Mouse (Mus musculus): ENCODE measurements around the gene Rpl37. TPM values are rescaled to one million over a fixed set of nuclear protein-coding genes. Genes with fewer than 3 reads are reported as not detected.

The Rpl37 gene
- polyA plus RNA-seq, 1 experiment from 2014 or later, result 249 TPM

DNA sequence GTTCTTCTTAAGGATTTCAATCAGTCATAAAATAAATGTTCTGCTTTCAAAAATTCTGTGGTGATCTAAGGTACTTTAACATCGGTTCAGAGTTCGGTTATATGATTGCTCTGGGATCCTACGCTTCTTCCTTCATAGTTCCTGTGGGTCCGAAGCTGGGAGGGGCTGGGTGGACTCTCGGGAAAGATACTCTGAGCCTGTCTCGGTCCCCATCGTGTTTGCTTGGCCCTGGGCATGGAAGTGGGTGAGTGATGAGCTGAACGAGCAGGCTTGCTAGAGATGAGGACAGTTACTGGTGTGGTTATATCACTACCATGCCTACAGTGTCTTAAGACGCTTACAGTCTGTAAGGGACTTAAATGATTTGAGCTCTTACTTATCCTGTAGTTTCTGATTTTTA lies 2.2 kb downstream of the Rpl37 start:
- 61% methylated on average over 9 of the region's 9 CpGs for WGBS (ENCODE audit: insufficient replicate concordance)
- no peaks in the 10 kb centered on the region for H3K27me3 ChIP-seq (ENCODE audit: control insufficient read depth, insufficient read depth, low read depth, low read length)
- H3K9ac ChIP-seq (ENCODE audit: low read depth, low read length), result no peak overlapping the region
- ATAC-seq (ENCODE audit: low read depth), result no peak
- H3K4me2 ChIP-seq (ENCODE audit: low read depth, low read length), result peak overlapping the region; percentile 30; the same call in 1 of the 2 replicates
- H3K36me3 ChIP-seq (ENCODE audit: control insufficient read depth, insufficient read depth), result peaks cover 46% of the 10 kb centered on the region
- H3K27ac ChIP-seq (ENCODE audit: low read length), result no peak overlapping the region
- H3K4me3 ChIP-seq (ENCODE audit: low read depth, low read length), result no peak overlapping the region
- H3K9me3 ChIP-seq (replicated peaks; ENCODE audit: control insufficient read depth, low read length), result no peaks in the 10 kb centered on the region
- H3K4me1 ChIP-seq (ENCODE audit: control insufficient read depth, low read depth, low read length), result peaks cover 33% of the 10 kb centered on the region

DNA sequence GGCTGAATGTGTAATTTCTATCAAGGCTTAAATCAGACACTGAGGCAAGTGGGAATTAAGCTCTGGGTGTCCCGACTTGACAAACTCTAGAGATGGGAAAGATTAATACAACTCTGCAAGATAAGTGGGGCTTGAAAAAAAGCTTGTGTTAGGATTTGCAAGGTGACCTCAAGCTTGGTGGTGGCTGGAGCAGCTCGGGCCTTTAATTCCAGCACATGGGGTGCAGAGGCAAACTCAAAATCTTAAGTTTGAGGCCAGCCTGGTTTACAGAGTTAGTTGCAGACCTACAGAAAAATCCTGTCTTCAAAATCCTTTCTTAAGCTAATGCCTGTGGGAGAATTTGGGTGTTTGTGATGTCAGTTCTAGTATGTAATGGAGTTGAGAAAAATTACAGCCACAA lies 2.7 kb downstream of the Rpl37 start:
- peaks cover 29% of the 10 kb centered on the region for H3K4me1 ChIP-seq (ENCODE audit: control insufficient read depth, low read depth, low read length)
- no peak overlapping the region for H3K4me3 ChIP-seq (ENCODE audit: low read depth, low read length)
- no peak for ATAC-seq (ENCODE audit: low read depth)
- 56% methylated on average over 2 of the region's 2 CpGs for WGBS (ENCODE audit: insufficient replicate concordance)
- no peak overlapping the region for H3K27ac ChIP-seq (ENCODE audit: low read length)
- no peaks in the 10 kb centered on the region for H3K9me3 ChIP-seq (replicated peaks; ENCODE audit: control insufficient read depth, low read length)
- H3K36me3 ChIP-seq (ENCODE audit: control insufficient read depth, insufficient read depth), result peaks cover 48% of the 10 kb centered on the region
- H3K27me3 ChIP-seq (ENCODE audit: control insufficient read depth, insufficient read depth, low read depth, low read length), result no peaks in the 10 kb centered on the region
- no peak overlapping the region for H3K9ac ChIP-seq (ENCODE audit: low read depth, low read length)
- 0 out of 2 replicates have a peak overlapping the region, but pooled peaks have one; percentile 30 for H3K4me2 ChIP-seq (ENCODE audit: low read depth, low read length)

DNA sequence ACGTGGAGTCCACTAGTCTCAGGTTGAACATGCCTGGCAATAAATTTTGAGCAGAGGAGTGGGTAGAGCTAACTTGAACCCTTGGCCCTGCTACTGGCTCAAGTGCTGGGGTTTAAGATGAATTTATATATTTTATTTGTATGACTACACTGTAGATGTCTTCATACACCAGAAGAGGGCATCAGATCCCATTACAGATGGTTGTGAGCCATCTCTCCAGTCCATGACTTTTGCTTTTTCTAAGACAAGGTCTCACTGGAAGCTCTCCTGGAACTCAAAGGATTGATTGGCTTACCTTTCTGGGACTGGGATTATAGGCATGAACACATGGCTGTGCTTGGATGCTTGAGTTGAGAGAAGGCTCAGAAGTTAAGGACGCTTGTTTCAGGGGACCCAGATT lies 3.3 kb downstream of the Rpl37 start:
- Histone ChIP-seq H3K4me2 (ENCODE audit: low read depth, low read length) (no peak overlapping the region), H3K9ac (ENCODE audit: low read depth, low read length) (no peak overlapping the region), H3K9me3 (replicated peaks; ENCODE audit: control insufficient read depth, low read length) (no peaks in the 10 kb centered on the region), H3K27ac (ENCODE audit: low read length) (no peak overlapping the region), H3K36me3 (ENCODE audit: control insufficient read depth, insufficient read depth) (peaks cover 53% of the 10 kb centered on the region), H3K27me3 (ENCODE audit: control insufficient read depth, insufficient read depth, low read depth, low read length) (no peaks in the 10 kb centered on the region), H3K4me3 (ENCODE audit: low read depth, low read length) (no peak overlapping the region), H3K4me1 (ENCODE audit: control insufficient read depth, low read depth, low read length) (peaks cover 24% of the 10 kb centered on the region)
- ATAC-seq (ENCODE audit: low read depth), result no peak
- WGBS (ENCODE audit: insufficient replicate concordance), result 83% methylated on average over 2 of the region's 2 CpGs

DNA sequence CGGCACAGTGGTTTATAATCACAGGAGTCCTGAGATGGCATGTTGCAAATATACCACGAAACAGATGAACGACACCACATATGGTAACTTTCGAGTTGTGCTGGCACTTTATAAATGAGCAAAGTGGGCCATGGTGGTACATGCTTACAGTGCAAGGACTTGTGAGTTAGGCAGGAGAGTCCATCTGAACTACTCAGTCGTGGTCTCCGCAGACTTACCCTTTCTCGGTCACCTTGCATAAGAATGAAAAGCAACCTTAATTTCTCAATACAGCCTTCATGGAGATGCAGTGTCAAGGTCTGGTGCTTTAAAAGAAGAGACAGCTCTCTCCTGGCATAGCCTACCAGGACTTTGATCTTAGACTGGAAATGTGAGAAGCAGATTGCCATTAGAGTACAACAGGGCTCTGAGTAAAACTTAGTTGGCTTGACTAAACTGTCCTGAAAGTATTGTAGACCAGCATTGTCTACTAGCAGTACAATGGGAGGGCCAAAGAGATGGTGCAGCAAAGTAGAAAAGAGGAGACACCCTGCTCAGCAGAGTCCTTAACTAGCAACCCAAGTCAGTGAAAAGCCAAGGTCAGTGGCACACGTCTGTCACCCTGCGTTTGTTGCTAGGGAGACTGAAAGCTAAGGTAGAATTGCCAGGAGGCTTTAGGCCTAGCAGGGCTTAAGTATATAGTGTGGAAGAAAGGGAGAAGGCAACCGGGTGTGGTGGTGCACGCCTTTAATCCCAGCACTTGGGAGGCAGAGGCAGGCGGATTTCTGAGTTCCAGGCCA lies 5.3 kb downstream of the Rpl37 start:
- Histone ChIP-seq H3K4me1 (ENCODE audit: control insufficient read depth, low read depth, low read length) (peaks cover 19% of the 10 kb centered on the region), H3K36me3 (ENCODE audit: control insufficient read depth, insufficient read depth) (peaks cover 56% of the 10 kb centered on the region), H3K4me3 (ENCODE audit: low read depth, low read length) (no peak overlapping the region), H3K27ac (ENCODE audit: low read length) (0 out of 2 replicates have a peak overlapping the region, but pooled peaks have one; percentile 14), H3K4me2 (ENCODE audit: low read depth, low read length) (no peak overlapping the region), H3K27me3 (ENCODE audit: control insufficient read depth, insufficient read depth, low read depth, low read length) (no peaks in the 10 kb centered on the region), H3K9me3 (replicated peaks; ENCODE audit: control insufficient read depth, low read length) (no peaks in the 10 kb centered on the region), H3K9ac (ENCODE audit: low read depth, low read length) (no peak overlapping the region)
- no peak for ATAC-seq (ENCODE audit: low read depth)
- WGBS (ENCODE audit: insufficient replicate concordance), result 77% methylated on average over 12 of the region's 12 CpGs

DNA sequence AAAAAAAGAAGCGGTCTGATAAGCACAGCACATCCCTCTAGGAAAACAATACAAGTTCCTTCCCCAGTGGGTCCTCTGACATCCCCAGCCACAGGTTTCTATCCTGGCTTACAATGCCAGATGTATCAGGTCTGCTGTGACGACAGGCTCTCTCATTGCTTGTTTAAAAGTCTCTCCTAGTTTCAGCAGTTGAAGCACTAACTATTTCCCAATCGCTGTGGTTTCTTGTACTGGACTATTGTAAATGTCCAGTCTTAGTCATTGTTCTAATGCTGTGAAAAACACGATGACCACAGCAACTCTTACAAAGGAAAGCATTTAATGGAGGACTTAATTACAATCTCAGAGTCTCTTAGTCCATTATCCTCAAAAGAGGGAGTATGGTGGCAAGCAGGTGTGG lies 10.0 kb downstream of the Rpl37 start:
- Histone ChIP-seq H3K27me3 (ENCODE audit: control insufficient read depth, insufficient read depth, low read depth, low read length) (no peaks in the 10 kb centered on the region), H3K36me3 (ENCODE audit: control insufficient read depth, insufficient read depth) (peaks cover 20% of the 10 kb centered on the region), H3K4me3 (ENCODE audit: low read depth, low read length) (no peak overlapping the region), H3K4me2 (ENCODE audit: low read depth, low read length) (no peak overlapping the region), H3K4me1 (ENCODE audit: control insufficient read depth, low read depth, low read length) (peaks cover 24% of the 10 kb centered on the region), H3K9me3 (replicated peaks; ENCODE audit: control insufficient read depth, low read length) (no peaks in the 10 kb centered on the region), H3K27ac (ENCODE audit: low read length) (no peak overlapping the region), H3K9ac (ENCODE audit: low read depth, low read length) (no peak overlapping the region)
- no peak for ATAC-seq (ENCODE audit: low read depth)
- 59% methylated on average over 4 of the region's 4 CpGs for WGBS (ENCODE audit: insufficient replicate concordance)

DNA sequence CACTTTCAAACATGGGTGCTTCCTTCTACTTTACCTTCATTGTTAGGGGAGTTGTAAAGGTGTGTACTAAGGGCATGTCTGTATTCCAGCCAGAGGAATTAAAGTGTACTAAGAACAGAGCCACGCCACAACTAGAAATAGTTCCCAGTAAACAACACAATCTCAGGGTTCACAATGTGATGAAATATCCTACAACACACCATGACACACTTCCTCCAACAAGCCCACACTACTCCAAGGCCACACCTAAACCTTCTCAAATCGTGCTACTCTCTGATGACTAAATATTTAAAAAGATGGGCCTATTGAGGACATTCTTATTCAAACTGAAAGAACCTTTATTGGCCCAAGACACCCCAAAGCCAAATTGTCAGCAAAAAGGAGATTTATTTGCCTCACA lies 11.0 kb downstream of the Rpl37 start:
- Histone ChIP-seq H3K27ac (ENCODE audit: low read length) (0 out of 2 replicates have a peak overlapping the region, but pooled peaks have one; percentile 10), H3K4me1 (ENCODE audit: control insufficient read depth, low read depth, low read length) (peaks cover 25% of the 10 kb centered on the region), H3K4me3 (ENCODE audit: low read depth, low read length) (no peak overlapping the region), H3K27me3 (ENCODE audit: control insufficient read depth, insufficient read depth, low read depth, low read length) (no peaks in the 10 kb centered on the region), H3K9me3 (replicated peaks; ENCODE audit: control insufficient read depth, low read length) (no peaks in the 10 kb centered on the region), H3K36me3 (ENCODE audit: control insufficient read depth, insufficient read depth) (peaks cover 15% of the 10 kb centered on the region), H3K9ac (ENCODE audit: low read depth, low read length) (no peak overlapping the region), H3K4me2 (ENCODE audit: low read depth, low read length) (no peak overlapping the region)
- 63% methylated on average over 2 of the region's 2 CpGs for WGBS (ENCODE audit: insufficient replicate concordance)
- ATAC-seq (ENCODE audit: low read depth), result no peak

DNA sequence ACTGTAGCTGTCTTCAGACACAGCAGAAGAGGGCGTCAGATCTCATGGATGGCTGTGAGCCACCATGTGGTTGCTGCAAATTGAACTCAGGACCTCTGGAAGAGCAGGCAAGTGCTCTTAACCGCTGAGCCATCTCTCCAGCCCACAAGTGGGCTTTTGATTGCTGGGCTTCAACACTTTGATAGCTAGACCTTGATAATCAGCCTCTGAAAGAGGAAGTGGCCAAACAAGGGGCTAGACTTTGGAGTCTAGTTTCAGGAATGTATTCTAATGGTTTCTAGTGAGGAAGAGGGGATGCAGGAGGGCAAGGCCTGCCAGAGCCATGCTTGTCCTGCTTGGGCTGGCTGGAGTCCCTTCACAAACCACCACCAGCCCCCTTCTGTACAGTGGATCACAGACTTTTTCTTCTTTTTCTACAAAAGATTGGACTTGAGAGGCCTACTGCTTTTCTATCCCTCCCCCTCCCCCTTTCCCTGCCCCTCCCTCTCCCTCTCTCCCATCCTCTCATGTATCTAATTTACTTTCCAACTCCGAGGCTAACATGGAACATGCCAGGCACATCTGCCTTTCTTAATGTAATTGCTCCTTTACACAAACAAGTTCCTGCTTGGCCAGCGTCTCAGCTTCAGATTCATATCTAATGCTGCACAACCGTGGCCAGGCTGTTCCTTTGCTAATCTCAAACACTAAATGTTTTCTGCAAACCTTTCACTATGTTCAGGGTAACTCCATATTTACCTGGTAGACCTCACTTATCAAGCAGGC lies 11.9 kb downstream of the Rpl37 start:
- peaks cover 28% of the 10 kb centered on the region for H3K4me1 ChIP-seq (ENCODE audit: control insufficient read depth, low read depth, low read length)
- ATAC-seq (ENCODE audit: low read depth), result no peak
- H3K27ac ChIP-seq (ENCODE audit: low read length), result 0 out of 2 replicates have a peak overlapping the region, but pooled peaks have one; percentile 12
- 24% methylated on average over 5 of the region's 5 CpGs for WGBS (ENCODE audit: insufficient replicate concordance)
- no peak overlapping the region for H3K4me3 ChIP-seq (ENCODE audit: low read depth, low read length)
- H3K4me2 ChIP-seq (ENCODE audit: low read depth, low read length), result no peak overlapping the region
- no peak overlapping the region for H3K9ac ChIP-seq (ENCODE audit: low read depth, low read length)
- H3K9me3 ChIP-seq (replicated peaks; ENCODE audit: control insufficient read depth, low read length), result no peaks in the 10 kb centered on the region
- no peaks in the 10 kb centered on the region for H3K27me3 ChIP-seq (ENCODE audit: control insufficient read depth, insufficient read depth, low read depth, low read length)
- peaks cover 10% of the 10 kb centered on the region for H3K36me3 ChIP-seq (ENCODE audit: control insufficient read depth, insufficient read depth)

DNA sequence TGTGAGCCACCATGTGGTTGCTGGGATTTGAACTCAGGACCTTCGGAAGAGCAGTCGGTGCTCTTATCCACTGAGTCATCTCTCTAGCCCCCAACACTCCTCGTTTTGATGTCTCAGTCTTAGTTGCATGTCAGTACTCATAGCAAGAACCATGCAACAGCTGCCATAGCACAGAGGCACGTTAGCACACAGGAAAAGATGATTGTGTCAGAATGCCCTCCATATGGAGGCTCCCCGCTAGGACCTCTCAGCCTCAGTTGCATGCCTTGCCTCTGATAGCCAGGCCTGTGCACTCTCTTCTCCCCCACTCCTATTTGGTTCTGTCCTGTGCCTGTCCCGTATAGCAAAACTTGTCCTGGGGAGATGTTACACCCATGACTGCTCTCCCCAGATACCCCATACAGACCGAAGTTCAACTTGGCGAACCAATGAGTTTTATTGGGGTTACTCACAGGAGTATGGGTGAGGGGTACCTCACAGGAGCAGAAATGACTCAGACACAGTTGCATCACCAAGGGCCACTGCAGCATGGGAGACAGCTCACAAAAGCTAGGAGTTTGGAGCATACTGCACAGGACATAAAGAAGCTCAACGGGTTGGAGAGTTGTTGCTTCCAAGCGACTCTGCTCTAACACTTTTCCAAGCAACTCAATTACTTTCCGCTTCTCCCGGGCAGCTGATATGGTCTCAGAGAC lies 12.8 kb downstream of the Rpl37 start:
- Histone ChIP-seq H3K27ac (ENCODE audit: low read length) (0 out of 2 replicates have a peak overlapping the region, but pooled peaks have one; percentile 11), H3K27me3 (ENCODE audit: control insufficient read depth, insufficient read depth, low read depth, low read length) (no peaks in the 10 kb centered on the region), H3K4me3 (ENCODE audit: low read depth, low read length) (no peak overlapping the region), H3K4me1 (ENCODE audit: control insufficient read depth, low read depth, low read length) (peaks cover 30% of the 10 kb centered on the region), H3K36me3 (ENCODE audit: control insufficient read depth, insufficient read depth) (peaks cover 7% of the 10 kb centered on the region), H3K9ac (ENCODE audit: low read depth, low read length) (no peak overlapping the region), H3K4me2 (ENCODE audit: low read depth, low read length) (no peak overlapping the region), H3K9me3 (replicated peaks; ENCODE audit: control insufficient read depth, low read length) (no peaks in the 10 kb centered on the region)
- no peak for ATAC-seq (ENCODE audit: low read depth)
- 77% methylated on average over 12 of the region's 12 CpGs for WGBS (ENCODE audit: insufficient replicate concordance)

All from liver, embryonic 16.5 days (tissue).